Mouse (Mus musculus) cerebellum, adult (tissue): ENCODE data around the gene Alpi.

Experiments
- ATAC-seq: cut with Nextera tagmentation; 2 replicates; pipeline ENCODE4 v1.9.2; 2017; ENCODE audit warnings: mild to moderate bottlenecking, moderate library complexity, mixed read lengths; ENCODE audit not compliant: insufficient number of reproducible peaks, low FRiP score, low TSS enrichment

The Alpi gene

DNA sequence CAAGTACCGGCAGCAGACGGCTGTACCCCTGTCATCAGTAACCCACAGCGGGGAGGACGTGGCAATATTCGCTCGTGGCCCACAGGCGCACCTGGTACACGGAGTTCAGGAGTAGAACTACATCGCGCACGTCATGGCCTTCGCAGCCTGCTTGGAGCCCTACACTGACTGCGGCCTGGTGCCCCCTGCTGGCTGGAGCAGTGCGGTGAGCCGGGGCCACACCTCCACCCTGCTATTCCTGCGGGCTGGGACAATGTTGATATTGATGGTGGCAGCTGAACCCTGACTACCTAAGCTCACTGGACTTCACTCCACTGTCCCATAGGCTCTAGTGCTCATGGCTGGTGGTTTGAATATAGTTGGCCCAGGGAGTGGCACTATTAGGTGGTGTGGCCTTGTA lies 30.7 kb downstream of the Alpi start:
- ATAC-seq, result no peak

GRCm38 (mm10) chr1:87060913-87061312 lies 40.5 kb downstream of the Alpi start:
- ATAC-seq, result no peak

DNA sequence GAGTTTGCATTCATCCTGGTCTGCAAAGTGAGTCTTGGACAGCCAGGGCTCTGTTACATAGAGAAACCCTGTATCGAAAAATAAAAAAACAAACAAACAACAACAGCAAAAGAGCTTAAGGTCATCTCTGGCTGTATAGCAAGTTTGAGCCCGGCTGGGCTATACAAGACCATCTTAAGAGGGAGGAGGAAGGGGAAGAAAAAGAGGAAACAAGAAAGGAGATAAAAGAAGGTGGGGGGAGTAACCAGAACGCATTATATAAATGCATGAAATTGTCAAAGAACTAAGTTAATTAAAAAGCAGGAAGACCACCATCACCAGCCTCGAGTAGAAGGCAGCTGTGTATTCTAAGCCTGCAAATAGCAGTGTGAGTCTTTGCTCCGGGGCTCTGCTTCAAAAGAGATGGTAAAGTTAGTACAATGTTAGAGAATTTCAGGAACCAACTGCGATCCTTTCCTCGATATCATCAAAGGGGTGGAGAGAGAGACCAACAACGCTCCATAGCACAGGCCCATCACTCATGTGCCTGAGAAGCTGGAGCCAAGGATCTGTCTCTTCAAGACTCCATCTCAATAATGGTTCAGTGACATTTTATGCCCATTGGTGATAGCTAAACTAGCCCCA lies 42.3 kb downstream of the Alpi start:
- no peak for ATAC-seq

DNA sequence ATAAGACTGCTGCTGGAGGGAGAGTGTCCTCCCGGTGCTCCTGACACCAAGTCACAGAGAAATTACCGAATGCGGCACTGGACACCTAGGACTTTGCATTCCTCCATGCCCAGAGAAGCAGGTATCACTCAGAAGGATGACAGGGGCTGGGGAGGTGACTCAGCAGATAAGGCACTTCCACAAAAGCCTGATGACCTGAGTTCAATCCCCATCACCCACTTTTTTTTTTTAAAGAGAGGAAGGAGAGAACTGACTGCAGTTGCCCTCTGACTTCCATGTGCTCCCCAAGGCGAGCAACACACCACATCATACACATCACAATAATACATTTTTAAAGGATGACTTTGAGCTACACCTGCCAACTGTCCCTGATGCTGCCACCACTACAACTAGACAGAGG lies 44.3 kb downstream of the Alpi start:
- ATAC-seq, result no peak

GRCm38 (mm10) chr1:87051369-87051768 lies 50.0 kb downstream of the Alpi start:
- no peak for ATAC-seq

DNA sequence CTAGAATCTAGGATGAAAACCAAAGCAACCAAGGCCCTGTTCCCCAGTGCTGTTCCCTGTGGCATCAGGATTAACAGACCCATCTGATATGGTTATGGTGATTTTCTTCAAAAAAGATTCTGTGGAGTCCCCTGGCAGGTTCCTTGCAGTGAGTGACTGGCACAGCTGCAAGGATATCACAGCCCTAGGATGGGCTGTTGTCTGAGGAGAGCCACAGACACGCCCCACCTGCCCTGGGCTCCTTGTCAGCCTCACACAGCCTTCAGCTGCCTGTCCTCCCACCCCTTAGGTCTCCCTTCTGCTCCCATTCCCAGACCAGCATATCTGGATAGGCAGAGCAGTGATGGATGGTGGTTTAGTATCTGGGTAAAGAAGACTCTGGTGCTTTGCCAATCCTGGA lies 50.7 kb downstream of the Alpi start:
- ATAC-seq, result no peak

- ATAC-seq, result no peak
Measured at GRCm38 (mm10) chr1:87050072-87050471, 51.3 kb downstream of the Alpi start.
